In the genomic region with DNA sequence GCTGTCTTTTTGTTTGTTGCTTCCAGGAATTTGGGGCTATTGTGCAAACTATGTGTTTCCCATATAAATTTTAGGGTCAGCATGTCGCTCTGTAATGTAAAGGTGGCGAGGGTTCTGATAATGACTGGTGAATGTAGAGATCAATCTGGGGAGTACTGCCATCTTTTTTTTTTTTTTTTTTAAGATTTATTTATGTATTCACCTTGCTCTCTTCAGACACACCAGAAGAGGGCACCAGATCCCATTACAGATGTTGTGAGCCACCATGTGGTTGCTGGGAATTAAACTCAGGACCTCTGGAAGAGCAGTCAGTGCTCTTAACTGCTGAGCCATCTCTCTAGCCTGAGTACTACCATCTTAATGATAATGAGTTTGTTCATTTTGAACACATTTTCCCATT, we compare ENCODE assay signal across 7 mouse cellular contexts. TPM values are rescaled to one million over a fixed set of nuclear protein-coding genes. Genes with fewer than 3 reads are reported as not detected.
DNase-seq lines count a peak whose midpoint lies in the region; ATAC-seq and TF ChIP-seq lines count a peak whose summit lies in the region.
"Not testable (repeated sequence)": the region's sequence is repeated elsewhere in the genome, so short reads cannot be mapped to it uniquely, and the experiment has no call there.

No protein-coding gene starts in this region.

- peaks cover 20 to 53% of the 10 kb centered on the region in 2 experiments for H3K36me3 ChIP-seq in CH12.LX (replicated peaks in 1 of 2; ENCODE audit: control insufficient read depth in 1 of 2, insufficient read depth in 1 of 2, low read length in 1 of 2)
- H3K36me3 ChIP-seq in MEL (ENCODE audit: control insufficient read depth in 1 of 2, insufficient read depth in 2 of 2, low read length in 2 of 2) = peaks cover 2 to 43% of the 10 kb centered on the region in 2 experiments; a peak in 3 of 4 replicates
- peaks cover 22% of the 10 kb centered on the region for H3K36me3 ChIP-seq in heart, adult 2 months (ENCODE audit: control insufficient read depth, insufficient read depth, low read length)
- H3K36me3 ChIP-seq in intestine, postnatal 0 days (ENCODE audit: control insufficient read depth, insufficient read depth) = peaks cover 18% of the 10 kb centered on the region
- peaks cover 17% of the 10 kb centered on the region; the same call in 1 of the 2 replicates for H3K36me3 ChIP-seq in liver, postnatal 0 days (replicated peaks; ENCODE audit: insufficient read depth, low read length)

- not testable (repeated sequence) for H3K27ac ChIP-seq in CH12.LX (ENCODE audit: insufficient read depth, low read depth); MEL (ENCODE audit: control insufficient read depth, low read depth, low read length); gastrocnemius, adult 2 months; heart, adult 2 months; intestine, postnatal 0 days (ENCODE audit: low read depth, low read length); left cerebral cortex, adult 2 months; liver, postnatal 0 days (ENCODE audit: low read depth)

- peaks cover 0 to 31% of the 10 kb centered on the region in 2 experiments; a peak in 2 of 4 replicates for H3K4me1 ChIP-seq in CH12.LX (ENCODE audit: control insufficient read depth in 1 of 2, insufficient read depth in 2 of 2)
- peaks cover 33 to 43% of the 10 kb centered on the region in 2 experiments for H3K4me1 ChIP-seq in MEL (ENCODE audit: control insufficient read depth in 1 of 2, insufficient read depth in 2 of 2, low read length in 2 of 2)
- not testable (repeated sequence) for H3K4me1 ChIP-seq in heart, adult 2 months (ENCODE audit: control insufficient read depth, insufficient read depth, low read length); intestine, postnatal 0 days (replicated peaks; ENCODE audit: control insufficient read depth, insufficient read depth, low read length); liver, postnatal 0 days (ENCODE audit: insufficient read depth)

- ATAC-seq in intestine, postnatal 0 days; liver, postnatal 0 days: not testable (repeated sequence)

- in situ Hi-C loops in CH12.LX (cut with MboI; ENCODE audit: low pct_ligation_motif_present, low pct_unique_long_range_greater_than_20kb, low sequenced_read_pairs) = not testable (repeated sequence)

- not testable (repeated sequence) for H3K4me3 ChIP-seq in CH12.LX (replicated peaks in 1 of 3; ENCODE audit: low read depth in 2 of 3, low read length in 2 of 3, poor library complexity in 1 of 3); MEL (ENCODE audit: control insufficient read depth in 1 of 2, insufficient read depth in 1 of 2, low read depth in 2 of 2, low read length in 2 of 2); gastrocnemius, adult 2 months; heart, adult 2 months; intestine, postnatal 0 days (ENCODE audit: low read depth, low read length); left cerebral cortex, adult 2 months; liver, postnatal 0 days (ENCODE audit: low read depth, low read length)

- H3K9me3 ChIP-seq in CH12.LX (replicated peaks; ENCODE audit: low read length); MEL (replicated peaks; ENCODE audit: insufficient read depth, low read length); intestine, postnatal 0 days (ENCODE audit: control insufficient read depth); liver, postnatal 0 days (ENCODE audit: low read length): not testable (repeated sequence)

- dilution Hi-C loops in CH12.LX (cut with MboI; ENCODE audit: extremely low pct_ligation_motif_present, extremely low pct_unique_long_range_greater_than_20kb, low sequenced_read_pairs) = not testable (repeated sequence)

- TF ChIP-seq RAD21 in CH12.LX (IDR thresholded peaks at IDR 0.05; ENCODE audit: low read depth, low read length); MEL (IDR thresholded peaks at IDR 0.05; ENCODE audit: low read depth, low read length): not testable (repeated sequence)

- not testable (repeated sequence) for DNase-seq in CH12.LX (ENCODE audit: extremely low read depth); MEL (ENCODE audit: low read depth, low spot score); gastrocnemius, adult 2 months; heart, adult 2 months; left cerebral cortex, adult 2 months (ENCODE audit: extremely low spot score in 1 of 2, low spot score in 2 of 2); liver, postnatal 0 days

- TF ChIP-seq EP300 in CH12.LX (IDR thresholded peaks at IDR 0.05; ENCODE audit: low read length); MEL (IDR thresholded peaks at IDR 0.05; ENCODE audit: low read depth in 1 of 2, low read length in 2 of 2); heart, adult 2 months (IDR thresholded peaks at IDR 0.05; ENCODE audit: insufficient read depth, low read depth, low read length); liver, postnatal 0 days (IDR thresholded peaks at IDR 0.05; ENCODE audit: low read depth): not testable (repeated sequence)

- H3K4me2 ChIP-seq in CH12.LX (ENCODE audit: insufficient read depth, low read depth, poor library complexity, severe bottlenecking); intestine, postnatal 0 days (replicated peaks; ENCODE audit: low read depth); liver, postnatal 0 days (ENCODE audit: low read depth, low read length): not testable (repeated sequence)

- not testable (repeated sequence) for TF ChIP-seq POLR2A in CH12.LX (IDR thresholded peaks at IDR 0.05; ENCODE audit: low read depth, low read length); MEL (IDR thresholded peaks at IDR 0.05; ENCODE audit: control insufficient read depth in 1 of 2, insufficient read depth in 1 of 2, low read depth in 1 of 2, low read length in 2 of 2, poor library complexity in 1 of 2); heart, adult 2 months (IDR thresholded peaks at IDR 0.05; ENCODE audit: insufficient read depth, low read depth, low read length)

- intact Hi-C loops in gastrocnemius, adult 2 months (cut with DNase I); heart, adult 2 months (cut with DNase I); left cerebral cortex, adult 2 months (cut with DNase I): not testable (repeated sequence)

- TF ChIP-seq CTCF in CH12.LX (conservative IDR thresholded peaks at IDR 0.05 in 1 of 2, IDR thresholded peaks at IDR 0.05 in 1 of 2; ENCODE audit: low read depth in 2 of 2, low read length in 2 of 2) (peak in 1 of 2 experiments; percentile 30; a peak in 1 of 4 replicates), MEL (IDR thresholded peaks at IDR 0.05 in 2 of 3, conservative IDR thresholded peaks at IDR 0.05 in 1 of 3; ENCODE audit: control insufficient read depth in 1 of 3, insufficient read depth in 1 of 3, low read depth in 2 of 3, low read length in 3 of 3, poor library complexity in 1 of 3, severe bottlenecking in 1 of 3) (peak in 1 of 3 experiments; percentile 10; a peak in 2 of 6 replicates)
- TF ChIP-seq CTCF in gastrocnemius, adult 2 months (IDR thresholded peaks at IDR 0.05) = 0 out of 2 replicates have a peak, but pooled peaks have one; percentile 12
- peak; percentile 31; the same call in 1 of the 2 replicates for TF ChIP-seq CTCF in heart, adult 2 months (IDR thresholded peaks at IDR 0.05)
- peak; percentile 30; the same call in 1 of the 2 replicates for TF ChIP-seq CTCF in intestine, postnatal 0 days (IDR thresholded peaks at IDR 0.05; ENCODE audit: low read depth)
- peak; percentile 22 for TF ChIP-seq CTCF in left cerebral cortex, adult 2 months (IDR thresholded peaks at IDR 0.05)
- peak; percentile 16; the same call in 1 of the 2 replicates for TF ChIP-seq CTCF in liver, postnatal 0 days (IDR thresholded peaks at IDR 0.05; ENCODE audit: low read depth)

- H3K79me2 ChIP-seq in CH12.LX (replicated peaks; ENCODE audit: control insufficient read depth, extremely low read depth, insufficient read depth, poor library complexity, severe bottlenecking); MEL (ENCODE audit: control insufficient read depth, insufficient read depth, low read length, poor library complexity); heart, adult 2 months (replicated peaks; ENCODE audit: control insufficient read depth, insufficient read depth, low read length): not testable (repeated sequence)

- not testable (repeated sequence) for H3K27me3 ChIP-seq in CH12.LX (replicated peaks); MEL (ENCODE audit: control insufficient read depth in 1 of 2, insufficient read depth in 2 of 2, low read length in 2 of 2); heart, adult 2 months (ENCODE audit: control insufficient read depth, insufficient read depth, low read length); intestine, postnatal 0 days (replicated peaks; ENCODE audit: control insufficient read depth, insufficient read depth, low read length); liver, postnatal 0 days (ENCODE audit: insufficient read depth, low read length)

- 88% methylated on average over 2 of the region's 2 CpGs for WGBS in heart, adult 2 months
- 91% methylated on average over 2 of the region's 2 CpGs for WGBS in intestine, postnatal 0 days
- 94% methylated on average over 2 of the region's 2 CpGs for WGBS in liver, postnatal 0 days (ENCODE audit: insufficient replicate concordance)

- H3K9ac ChIP-seq in CH12.LX (ENCODE audit: insufficient read depth, low read depth); MEL (ENCODE audit: control insufficient read depth, low read depth, low read length, poor library complexity, severe bottlenecking); heart, adult 2 months (ENCODE audit: low read depth, low read length); intestine, postnatal 0 days (ENCODE audit: low read depth, low read length); liver, postnatal 0 days (replicated peaks): not testable (repeated sequence)

RNA-seq across cellular contexts. Expression of a gene that starts 29.1 kb away (rescaled TPM):
- total RNA-seq in CH12.LX (2012; rRNA removed) (13.6 and 13.7 TPM in 2 replicates), CH12.LX (2014; rRNA removed) (21.6 and 22.9 TPM in 2 replicates), MEL (2012; rRNA removed) (15.9 and 18.9 TPM in 2 replicates)
- polyA plus RNA-seq in CH12.LX (2012; ENCODE audit: insufficient read length, low read depth) (23.7 and 29.4 TPM in 2 replicates), MEL (2012; ENCODE audit: insufficient read depth in 1 of 2, insufficient read length in 2 of 2, low read depth in 1 of 2, low replicate concordance in 2 of 2, missing spikeins in 1 of 2) (10 to 100 TPM in 1 of 2 experiments, not detected in 1; 31.1 TPM)
- 10 to 100 TPM; 86.4 to 98.1 TPM for total RNA-seq in gastrocnemius, adult 2 months (2021)
- total RNA-seq in heart, adult 2 months (2021) = 100 to 1,000 TPM in 1 of 2 experiments, 10 to 100 TPM in 1; 81.8 to 104 TPM
- 22.5 and 45.3 TPM in 2 replicates for polyA plus RNA-seq in heart, adult 2 months (2012; rRNA removed)
- polyA plus RNA-seq in intestine, postnatal 0 days (2015; fragmentation: Nextera tagmentation; extraction: Ambion mirVana) = 19.6 and 22.5 TPM in 2 replicates
- total RNA-seq in left cerebral cortex, adult 2 months (2021) = 100 to 1,000 TPM in 1 of 2 experiments, 10 to 100 TPM in 1; 93.9 to 111 TPM
- 15.9 and 18.5 TPM in 2 replicates for polyA plus RNA-seq in liver, postnatal 0 days (2015; fragmentation: Nextera tagmentation; extraction: Ambion mirVana)
